Mouse (Mus musculus) liver, postnatal 0 days (tissue): ENCODE data around the gene Bri3bp.
A peak's percentile ranks its signal among the peaks of the same experiment; 100 is the strongest.

Experiments used
- CTCF ChIP-seq: sonication (generic); IDR thresholded peaks from 2 replicates; pipeline ENCODE4 v1.5.1; 2016; ENCODE audit warnings: antibody characterized with exemption, low read depth
- EP300 ChIP-seq: IDR thresholded peaks from 2 replicates; pipeline ENCODE4 v1.6.1; 2016; ENCODE audit warnings: antibody characterized with exemption, low read depth, mild to moderate bottlenecking

- no peak for TF ChIP-seq EP300
- TF ChIP-seq CTCF, result peak; percentile 19; the same call in 1 of the 2 replicates
These were observed 19.2 kb downstream of the Bri3bp start for GRCm38 (mm10) chr5:125460574-125460973.
